Mouse (Mus musculus): Measurements from ENCODE around the gene Avl9.
A peak's percentile ranks its signal among the peaks of the same experiment; 100 is the strongest.

Avl9 gene

DNA sequence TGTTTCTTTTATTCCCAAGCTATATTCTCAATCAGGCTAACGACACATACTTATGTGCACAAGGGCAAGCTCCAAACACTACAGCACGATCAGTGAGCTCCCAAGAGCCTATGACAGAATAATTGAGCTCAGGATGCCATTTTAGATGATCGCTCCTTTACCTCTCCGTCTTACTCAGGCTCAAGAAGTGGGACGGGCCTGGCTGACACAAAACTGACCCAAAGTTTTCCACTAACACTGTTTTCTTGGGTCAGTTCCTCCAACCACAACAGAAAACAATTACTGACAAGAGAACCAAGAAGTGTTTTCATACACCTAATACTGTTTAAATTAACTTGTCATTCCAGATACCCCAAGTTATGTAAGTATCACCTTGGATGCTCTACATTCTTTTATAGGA is 80.1 kb downstream of the Avl9 start:
- DNase-seq (ENCODE audit: low spot score), result no peak

DNA sequence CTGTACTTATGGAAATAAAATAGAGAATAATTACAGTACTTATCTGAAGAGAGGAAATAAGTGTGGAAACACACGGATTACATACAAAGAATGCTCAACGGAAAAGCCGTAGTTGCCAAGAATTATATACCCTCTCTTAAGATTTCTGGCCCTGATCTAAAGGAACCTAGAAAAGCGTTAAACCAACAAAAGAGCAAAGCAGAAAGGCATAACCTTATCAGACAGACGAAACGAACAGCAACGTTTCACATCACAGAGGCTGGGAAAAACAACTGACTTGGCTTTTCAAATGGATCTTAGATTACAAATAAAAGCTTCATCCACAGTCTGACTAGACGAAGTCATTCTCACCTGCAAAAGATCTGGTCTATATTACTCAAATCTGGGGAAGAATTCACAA is 81.5 kb downstream of the Avl9 start:
- DNase-seq (ENCODE audit: low spot score), result no peak

DNA sequence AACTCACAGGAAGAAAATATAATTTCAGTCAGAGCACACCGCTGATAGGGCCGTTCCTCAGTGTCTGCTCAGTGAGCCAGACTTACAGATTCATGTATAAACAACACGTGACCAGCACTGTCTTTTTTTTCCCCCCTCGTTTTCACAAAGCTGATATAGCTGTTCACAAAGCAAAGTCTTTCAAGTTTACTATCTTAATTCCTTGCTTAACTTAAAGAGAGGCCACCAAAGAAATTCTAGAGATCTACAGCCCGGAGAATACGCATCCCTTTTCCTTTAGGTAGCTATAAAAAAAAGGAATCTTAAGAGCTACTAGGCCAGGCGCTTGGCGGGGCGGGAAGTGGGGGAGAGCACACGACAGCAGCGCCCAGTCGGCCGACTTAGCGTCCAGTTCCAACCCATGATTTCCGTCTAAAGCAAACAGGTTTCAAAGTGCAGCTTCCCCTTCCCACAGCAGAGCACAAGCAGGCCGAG is 82.0 kb downstream of the Avl9 start:
- DNase-seq (ENCODE audit: low spot score), result peak; percentile 72

DNA sequence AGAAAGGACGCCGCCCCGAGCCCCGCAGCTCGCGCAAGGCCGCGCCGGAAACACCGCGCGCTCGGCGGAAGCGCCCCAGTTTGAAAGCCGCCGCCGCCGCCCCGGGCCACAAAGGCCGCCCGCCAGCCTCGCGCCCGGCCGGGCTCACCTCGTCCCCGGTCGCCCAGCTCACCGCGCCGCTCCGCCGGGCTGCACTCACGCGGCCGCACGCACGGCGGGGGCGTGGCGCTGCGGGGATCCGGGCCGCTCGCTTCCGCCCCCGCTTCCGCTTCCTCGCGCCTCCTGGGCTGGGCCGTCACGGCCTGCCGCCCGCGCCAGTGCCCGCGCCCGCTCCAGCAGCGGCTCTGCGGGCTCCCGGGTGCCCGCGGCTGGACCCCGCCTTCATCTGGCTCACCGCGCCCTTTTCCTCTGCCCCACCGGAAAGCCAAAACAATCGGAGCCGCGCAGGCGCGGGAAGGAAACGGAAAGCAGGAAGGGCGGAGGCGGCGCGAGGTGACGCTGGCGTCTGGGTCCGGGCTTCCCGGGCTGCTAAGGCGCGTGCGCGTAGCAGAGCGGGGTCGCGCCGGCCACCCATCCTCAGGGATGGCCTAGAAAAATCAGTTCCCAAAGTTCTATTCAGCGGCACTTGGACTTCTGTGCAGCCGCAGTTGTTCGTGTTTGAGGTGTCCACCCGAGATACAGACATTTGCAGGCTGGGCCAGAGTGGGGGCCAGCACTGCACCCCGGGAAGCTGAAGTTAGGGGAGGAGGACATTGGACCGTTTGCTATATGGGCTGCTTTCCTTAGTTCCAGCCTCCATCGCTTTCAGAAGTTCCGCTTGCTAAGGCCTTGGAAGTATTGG is 82.8 kb downstream of the Avl9 start, which contains the start of gene Kbtbd2:
Gene Kbtbd2, minus strand, starts transcription at position 503 of the 841 bp plus-strand sequence.
- peak; percentile 94 for DNase-seq (ENCODE audit: low spot score)

DNA sequence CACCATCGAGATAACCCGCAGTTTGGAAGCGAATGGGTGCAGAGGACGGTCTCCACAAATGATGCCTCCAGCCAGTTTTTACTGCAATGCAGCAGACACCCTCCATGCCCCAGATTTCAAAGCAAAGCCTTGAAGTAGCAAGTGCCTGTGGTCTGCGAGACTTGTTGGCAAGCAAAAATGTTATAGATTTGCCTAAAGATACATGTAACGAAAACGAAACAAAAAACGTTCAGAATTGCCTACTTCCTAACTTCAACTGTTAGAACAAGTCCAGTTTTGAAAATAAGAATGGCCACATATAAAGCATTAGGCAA is 83.4 kb downstream of the Avl9 start:
- peak; percentile 50 for DNase-seq (ENCODE audit: low spot score)

DNA sequence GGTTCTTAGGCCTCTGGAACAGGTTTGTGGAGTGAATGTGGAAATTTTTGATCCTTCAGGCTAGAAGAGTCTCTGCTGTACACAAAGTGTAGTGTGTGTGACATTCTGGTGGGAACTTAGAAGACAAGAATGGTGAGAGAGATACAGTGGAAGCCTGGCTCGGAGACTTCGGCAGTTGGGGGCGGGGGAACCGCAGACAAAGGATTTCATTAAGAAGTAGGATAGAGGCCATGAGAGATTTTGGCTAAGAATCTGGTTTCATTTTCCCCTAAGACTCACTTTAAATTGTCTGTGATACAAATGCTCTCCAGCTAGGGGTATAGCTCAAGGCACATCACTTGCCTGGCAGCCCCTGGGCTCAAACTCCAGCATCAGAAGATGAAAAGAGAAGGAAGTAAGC is 90.3 kb downstream of the Avl9 start:
- DNase-seq (ENCODE audit: low spot score), result no peak

DNA sequence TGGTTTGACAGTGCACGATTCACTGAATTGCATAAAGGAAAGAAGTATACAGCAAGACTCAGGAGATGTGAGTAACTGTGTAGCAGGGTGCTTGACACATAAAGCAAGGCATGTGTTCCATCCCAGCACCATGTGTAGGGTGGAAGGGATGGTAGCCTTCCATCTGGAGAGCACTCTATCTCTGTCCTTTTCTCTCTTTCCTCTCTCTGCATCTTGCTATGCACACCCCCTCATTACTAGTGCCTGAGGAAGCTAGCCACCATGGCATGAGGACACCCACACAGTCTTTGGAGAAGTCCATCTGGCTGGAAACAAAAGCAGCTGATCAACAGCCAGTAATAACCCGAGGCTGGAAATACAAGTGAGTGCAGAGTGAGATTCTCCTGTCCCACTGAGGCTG is 91.5 kb downstream of the Avl9 start:
- no peak for DNase-seq (ENCODE audit: low spot score)

DNA sequence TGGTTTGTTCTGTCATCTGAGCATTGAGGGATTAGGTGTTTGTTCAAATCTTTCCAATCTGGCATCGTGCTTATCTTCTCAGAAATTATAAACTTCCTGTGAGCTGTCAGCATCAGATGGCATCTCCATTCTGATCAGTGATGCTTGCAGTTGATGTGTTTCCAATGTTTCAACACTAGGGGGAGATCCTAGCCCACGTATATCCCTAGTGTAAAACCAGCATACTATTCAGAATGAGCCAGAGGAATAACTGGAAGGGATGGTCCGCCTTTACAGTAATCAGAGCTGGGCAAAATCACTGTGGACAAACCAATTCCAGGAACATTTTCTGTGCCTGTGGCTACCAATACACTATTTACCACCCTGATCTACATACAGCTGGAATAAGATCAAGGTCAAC is 94.0 kb downstream of the Avl9 start:
- DNase-seq (ENCODE audit: low spot score), result peak; percentile 78

Measured in embryo, embryonic 10.5 days (tissue).